Mouse (Mus musculus) gastrocnemius, postnatal 10 days (tissue): ENCODE measurements around the gene Ctss. TPM values are rescaled to one million over a fixed set of nuclear protein-coding genes. Genes with fewer than 3 reads are reported as not detected.
"Not testable (repeated sequence)": the region's sequence is repeated elsewhere in the genome, so short reads cannot be mapped to it uniquely, and the experiment has no call there.

Experiments
- DNase-seq: peaks from one replicate; pipeline ENCODE4 v3.0.0; 2021; ENCODE audit warnings: mixed read lengths
- total RNA-seq, 2 experiments: library from RNA; stranded (reverse); gene quantifications; 2 replicates each; pipeline ENCODE4 v1.2.3; 2021

Gene Ctss
- total RNA-seq, 2 experiments from 2014 or later = 5.1 to 6.8 TPM

DNA sequence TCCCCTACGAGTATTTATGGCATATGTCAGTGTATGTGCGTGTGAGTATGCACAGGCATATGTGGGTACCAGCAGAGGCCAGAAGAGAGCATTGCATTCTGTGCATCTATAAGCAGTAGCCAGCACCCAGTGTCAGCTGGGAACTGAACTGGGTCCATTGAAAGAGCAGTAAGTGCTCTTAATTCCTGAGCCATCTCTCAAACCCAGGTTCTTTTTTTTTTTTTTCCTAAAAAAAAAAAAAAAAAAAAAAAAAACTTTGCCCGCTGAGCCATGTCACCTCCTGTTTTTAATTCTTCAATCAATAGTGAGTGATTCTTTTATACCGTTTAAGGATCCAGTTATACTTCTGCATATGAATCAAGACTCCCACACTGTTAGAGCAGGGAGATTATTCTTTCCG, 6.8 kb downstream of the Ctss start:
- DNase-seq = no peak

DNA sequence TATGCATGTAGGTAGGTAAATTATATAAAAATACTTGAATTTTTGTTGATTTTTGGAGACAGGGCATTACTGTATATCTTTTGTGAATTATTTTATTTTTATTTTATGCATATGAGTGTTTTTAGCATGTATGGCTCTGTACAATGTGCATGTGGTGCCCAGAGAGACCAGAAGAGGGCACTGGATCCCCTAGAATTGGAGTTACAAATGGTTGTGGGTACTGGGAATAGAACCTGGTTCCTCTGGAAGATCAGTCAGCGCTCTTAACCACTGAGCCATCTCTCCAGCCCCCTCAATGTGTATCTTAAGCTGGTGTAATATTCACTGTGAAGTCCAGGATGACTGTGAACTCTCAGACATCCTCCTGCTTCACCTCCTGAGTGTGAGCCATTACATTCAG, 8.3 kb downstream of the Ctss start:
- DNase-seq = no peak

DNA sequence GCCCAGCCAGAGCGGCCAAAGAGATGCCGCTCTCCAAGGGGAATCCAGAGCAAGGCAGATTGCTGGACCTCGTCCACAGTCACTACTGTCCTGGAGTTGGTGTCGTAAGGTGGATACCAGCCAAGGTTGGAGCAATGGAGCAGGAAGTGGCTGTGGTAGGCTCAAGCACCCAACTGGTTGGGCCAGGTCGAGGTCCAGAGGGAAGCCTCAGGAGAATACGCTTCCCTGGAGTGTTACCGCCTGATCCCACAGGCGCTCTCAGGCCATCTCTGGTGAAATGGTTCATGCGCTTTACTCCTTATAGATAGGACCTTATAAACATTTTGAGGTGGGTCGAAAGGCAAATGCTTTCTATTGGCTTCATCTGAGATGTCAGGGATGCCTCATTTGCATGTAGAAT, 12.3 kb downstream of the Ctss start:
- no peak for DNase-seq

DNA sequence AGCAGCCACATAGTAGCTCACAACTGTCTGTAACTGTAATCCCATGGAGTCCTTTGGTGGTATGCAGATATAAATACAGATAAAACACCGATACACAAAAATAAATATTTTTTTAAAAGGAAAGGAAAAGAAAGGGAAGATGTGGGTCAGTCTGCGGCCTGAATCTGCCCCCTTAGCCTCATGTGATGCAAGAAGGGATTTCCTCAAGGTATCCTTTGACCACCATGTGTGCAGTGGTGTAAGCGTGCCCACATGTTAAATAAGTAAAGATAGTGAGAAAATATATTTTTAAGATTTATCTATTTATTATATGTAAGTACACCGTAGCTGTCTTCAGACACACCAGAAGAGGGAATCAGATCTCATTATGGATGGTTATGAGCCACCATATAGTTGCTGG, 13.3 kb downstream of the Ctss start:
- no peak for DNase-seq

DNA sequence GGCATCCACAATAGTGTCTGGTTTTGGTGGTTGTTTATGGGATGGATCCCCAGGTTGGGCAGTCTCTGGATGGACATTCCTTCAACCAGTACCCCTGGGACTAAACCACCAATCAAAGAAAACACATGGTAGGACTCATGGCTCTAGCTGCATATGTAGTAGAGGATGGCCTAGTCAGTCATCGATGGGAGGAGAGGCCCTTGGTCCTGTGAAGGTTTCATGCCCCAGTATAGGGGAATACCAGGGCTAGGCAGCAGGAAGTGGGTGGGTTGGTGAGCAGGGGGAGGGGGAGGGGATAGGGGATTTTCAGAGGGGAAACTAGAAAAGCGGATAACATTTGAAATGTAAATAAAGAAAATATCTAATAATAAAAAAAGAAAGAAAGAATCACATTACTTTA, 14.6 kb downstream of the Ctss start:
- not testable (repeated sequence) for DNase-seq

DNA sequence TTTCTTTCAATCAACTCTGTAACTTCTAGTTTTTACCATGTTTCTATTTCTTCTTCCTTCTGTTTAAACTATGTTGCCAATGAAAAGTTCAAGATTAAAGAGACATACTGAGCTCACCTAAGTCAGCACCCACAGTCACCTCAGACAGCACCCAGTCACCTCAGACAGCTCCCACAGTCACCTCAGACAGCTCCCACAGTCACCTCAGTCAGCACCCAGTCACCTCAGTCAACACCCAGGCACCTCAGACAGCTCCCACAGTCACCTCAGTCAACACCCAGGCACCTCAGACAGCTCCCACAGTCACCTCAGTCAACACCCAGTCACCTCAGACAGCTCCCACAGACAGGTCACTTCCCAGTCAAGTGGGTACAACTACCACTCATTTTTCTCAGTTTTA, 15.6 kb downstream of the Ctss start:
- no peak for DNase-seq

DNA sequence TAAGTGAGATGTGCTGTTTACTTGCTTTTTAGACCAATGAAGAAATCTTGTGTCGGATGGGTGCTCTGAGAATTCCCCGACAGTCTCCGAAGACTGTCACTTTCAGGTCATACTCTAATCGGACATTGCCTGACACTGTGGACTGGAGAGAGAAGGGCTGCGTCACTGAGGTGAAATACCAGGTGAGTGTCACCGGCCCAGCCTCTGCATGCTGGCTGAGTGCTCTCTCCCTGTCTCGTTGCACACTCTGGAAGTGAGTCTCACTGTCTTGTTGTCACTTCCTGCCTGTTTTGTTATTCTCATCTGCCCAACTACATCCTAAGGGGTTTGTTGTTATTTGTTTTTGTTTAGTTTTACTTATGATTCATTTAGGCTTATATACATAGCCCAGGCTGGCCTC, 16.4 kb downstream of the Ctss start:
- no peak for DNase-seq

DNA sequence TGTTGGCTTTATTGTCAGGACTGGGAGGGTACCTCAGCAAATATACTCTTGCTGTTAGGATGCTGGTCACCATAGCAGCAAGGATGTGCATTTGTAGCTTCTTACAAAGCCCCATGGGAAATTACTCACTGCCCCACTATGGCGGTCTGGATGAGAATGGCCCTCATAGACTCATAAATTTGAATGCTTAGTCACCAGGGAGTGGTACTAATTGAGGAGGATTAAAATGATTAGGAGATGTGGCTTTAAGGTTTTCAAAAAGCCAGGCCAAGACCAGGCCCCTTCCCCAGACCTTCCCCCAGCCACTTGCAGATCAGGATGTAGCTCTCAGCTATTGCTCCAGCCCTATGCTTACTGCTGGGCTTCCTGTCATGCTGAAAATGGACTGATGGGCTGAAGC, 23.6 kb downstream of the Ctss start:
- DNase-seq = no peak

DNA sequence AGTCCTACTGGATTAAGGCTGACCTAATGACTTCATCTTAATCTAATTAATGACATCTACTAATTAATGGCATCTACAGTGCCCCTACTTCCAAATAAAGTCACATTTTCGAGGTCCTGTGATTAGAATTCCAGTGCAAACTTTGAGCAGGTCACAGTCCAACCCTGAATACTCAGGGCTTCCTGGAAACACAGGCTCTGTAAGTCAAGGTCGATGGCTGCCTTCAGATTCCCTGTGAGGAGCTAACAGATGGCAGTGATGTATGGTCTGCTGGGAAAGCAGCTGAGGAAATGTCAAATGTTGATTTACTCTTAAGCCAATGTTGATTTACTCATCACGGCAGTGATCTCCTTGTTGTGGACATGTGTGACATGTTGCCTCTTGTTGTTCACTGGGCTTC, 27.4 kb downstream of the Ctss start:
- no peak for DNase-seq

DNA sequence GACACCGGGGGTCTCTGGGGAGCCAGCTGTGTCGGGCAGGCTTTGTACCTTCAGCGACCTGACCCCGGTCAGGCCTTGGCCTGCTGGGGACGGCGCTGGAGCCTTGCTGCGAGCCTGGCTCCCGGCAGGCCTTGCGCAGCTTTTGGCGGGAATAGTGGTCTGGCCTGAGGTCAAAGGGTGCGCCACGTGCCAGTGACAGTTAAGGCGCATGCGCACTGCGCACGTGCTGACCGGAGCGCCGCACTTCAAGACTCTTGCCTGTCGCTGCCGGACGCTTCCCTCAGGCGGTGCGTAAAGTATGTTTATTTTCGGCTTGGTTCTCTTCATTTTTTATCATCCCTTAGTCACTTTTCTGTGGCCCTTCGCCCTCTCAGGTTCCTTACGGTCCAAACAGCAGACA, 32.9 kb downstream of the Ctss start, which contains the start of gene Hormad1:
Gene Hormad1, plus strand, starts transcription at position 241 of the 400 bp plus-strand sequence.
- DNase-seq = no peak

DNA sequence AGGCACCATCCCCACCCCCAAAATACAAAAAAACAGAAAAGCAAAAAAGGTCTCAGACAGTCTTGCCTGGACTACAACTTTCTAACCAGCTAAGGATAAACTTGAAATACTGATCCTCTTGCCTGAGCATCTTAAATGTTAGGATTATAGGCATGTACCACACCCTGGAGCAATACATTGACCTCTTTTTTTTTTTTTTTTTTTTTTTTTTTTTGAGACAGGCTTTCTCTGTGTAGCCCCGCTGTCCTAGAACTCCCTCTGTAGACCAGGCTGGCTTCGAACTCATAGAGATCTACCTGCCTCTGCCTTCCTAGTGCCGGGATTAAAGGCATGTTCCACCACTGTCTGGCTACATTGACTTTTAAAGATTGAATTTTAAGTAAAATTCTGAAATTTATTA, 34.2 kb downstream of the Ctss start:
- no peak for DNase-seq

DNA sequence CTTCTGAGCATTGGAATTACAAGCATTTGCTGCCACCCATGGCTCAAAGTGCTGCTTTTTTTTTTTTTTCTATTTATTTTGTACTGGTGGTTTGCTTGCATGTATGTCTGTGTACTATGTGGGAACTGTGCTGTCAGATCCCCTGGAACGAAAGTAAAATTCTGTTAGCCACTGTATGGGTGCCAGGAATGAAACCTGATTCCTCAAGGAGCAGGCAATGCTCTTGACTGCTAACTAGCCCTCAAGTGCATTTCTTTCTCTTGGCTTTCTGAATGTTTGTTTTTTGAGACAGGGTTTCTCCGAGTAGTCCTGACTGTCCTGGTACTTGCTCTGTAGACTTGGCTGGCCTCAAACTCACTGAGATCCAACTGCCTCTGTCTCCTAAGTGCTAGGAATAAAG, 35.2 kb downstream of the Ctss start:
- no peak for DNase-seq

DNA sequence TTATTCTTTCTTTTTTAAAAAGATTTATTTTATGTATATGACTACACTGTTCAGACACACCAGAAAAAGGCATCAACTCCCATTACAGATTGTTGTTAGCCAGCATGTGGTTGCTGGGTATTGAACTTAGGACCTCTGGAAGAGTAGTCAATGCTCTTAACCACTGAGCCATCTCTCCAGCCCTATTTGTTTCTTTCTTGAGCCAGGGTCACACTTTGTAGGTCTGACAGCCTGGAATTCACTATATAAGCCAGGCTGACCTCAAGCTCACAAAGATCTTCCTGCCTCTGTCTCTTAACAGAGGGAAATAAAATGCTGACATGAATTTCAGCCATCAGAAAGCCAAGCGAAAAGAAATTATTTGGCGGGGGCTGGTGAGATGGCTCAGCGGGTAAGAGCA, 43.0 kb downstream of the Ctss start:
- no peak for DNase-seq

DNA sequence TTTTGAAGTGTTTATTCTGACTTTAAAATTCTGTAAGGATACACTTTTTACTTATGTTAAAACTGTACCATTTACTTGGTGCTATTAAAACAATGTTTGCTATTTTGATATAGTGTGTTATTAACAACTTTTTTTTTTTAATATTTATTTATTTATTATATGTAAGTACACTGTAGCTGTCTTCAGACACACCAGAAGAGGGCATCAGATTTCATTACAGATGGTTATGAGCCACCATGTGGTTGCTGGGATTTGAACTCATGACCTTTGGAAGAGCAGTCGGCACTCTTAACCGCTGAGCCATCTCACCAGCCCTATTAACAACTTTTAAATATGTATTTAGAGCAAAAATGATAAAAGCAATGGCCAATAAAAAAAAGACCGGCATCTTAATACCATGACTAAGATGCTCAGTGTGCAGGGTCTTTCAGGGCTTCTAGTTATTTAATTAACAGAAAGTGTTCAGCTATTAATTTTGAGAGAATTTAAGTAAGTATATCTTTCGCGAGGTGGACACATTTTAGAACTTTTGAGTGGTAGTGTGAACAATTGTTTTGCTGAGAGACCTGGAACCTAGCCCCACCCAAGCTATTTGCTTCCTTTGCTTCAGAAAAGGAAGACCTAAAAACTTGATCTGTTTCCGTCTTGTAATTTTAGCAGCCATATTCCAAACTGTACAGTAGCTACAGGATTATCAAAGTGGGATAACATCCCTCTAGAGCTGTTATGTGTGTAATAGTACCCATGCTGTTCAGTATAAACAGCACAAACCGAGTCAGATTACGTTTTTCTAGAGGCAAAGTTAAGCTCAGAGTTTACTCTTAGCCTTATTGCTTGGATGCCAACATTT, 61.4 kb downstream of the Ctss start:
- no peak for DNase-seq

DNA sequence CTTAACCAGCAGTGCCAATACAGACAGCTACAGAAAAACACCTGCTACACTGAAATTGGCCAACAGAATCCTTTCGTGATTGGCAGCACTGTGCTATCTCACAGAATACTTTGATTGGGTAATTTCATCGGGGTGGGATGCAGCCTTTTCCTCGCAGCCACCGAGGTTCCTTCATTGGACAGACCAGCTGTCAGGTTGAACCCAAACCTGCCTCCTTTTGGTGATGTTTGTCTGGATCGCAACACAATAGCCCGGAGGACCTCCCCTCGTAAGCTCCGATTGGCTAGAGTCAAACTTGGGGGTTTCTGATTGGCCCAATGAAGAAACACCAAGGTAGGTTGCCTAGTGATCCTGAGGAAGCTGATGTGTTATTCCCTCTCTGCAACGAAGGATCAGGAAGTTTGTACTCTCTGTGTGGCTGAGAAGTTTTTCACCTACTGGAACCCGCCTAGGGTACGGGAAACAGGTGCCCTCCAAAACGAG, 62.1 kb downstream of the Ctss start, which contains the start of gene Golph3l:
Gene Golph3l, plus strand, starts transcription at position 331 of the 483 bp plus-strand sequence.
- DNase-seq = peak; percentile 78

DNA sequence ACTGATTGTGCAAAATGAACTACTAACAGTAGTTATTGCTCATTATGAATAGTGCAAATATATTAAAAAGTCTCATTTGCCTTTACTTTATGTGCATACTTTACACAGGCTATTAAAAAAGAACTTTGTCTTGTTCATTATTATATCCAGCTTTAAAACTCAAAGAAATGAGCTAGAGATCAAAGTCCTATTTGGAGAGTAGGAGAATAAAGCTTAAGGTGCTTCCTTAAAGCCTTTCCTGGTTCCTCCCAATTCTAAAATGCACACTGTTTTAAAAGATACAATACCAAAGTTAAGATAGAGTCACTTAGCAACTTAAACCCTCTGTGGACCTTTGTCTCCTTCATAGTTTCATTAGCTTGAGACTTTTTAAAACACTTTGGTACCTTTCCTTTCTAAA, 72.1 kb downstream of the Ctss start:
- no peak for DNase-seq

DNA sequence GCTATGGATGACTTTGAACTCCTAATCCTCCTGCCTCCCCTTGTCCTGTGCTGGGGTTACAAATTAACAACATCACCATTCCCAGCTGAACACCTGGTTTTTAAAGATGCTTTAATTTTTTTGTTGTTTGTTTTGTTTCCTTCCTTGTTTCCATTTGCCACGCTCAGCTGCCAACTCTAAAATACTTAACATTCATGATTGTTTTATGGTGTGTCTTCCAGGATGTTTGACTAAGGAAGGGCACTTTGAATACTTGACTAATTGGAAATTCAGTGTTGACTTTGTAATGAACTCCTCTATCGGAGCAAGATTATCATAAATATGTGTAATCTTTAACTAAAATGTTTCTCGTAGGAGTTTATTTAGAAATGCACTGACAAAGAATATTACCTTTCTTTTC, 74.7 kb downstream of the Ctss start:
- DNase-seq = no peak

Other genes starting within 250 kb of the Ctss start
- gene Mindy1, start 245.4 kb upstream of the Ctss start, total RNA-seq = 10 to 100 TPM; 19.8 to 21.7 TPM
- 10 to 100 TPM; 38.1 to 46.8 TPM for gene Prune1, start 244.7 kb upstream of the Ctss start, total RNA-seq
- under 1 TPM; 0.27 to 0.63 TPM for gene Anxa9, start 219.6 kb upstream of the Ctss start, total RNA-seq
- gene Cers2, start 212.0 kb upstream of the Ctss start, total RNA-seq = 10 to 100 TPM; 42.6 to 51.9 TPM
- gene Setdb1, start 169.6 kb upstream of the Ctss start, total RNA-seq = 10 to 100 TPM; 12.6 to 17.2 TPM
- gene 4930558C23Rik, start 123.9 kb upstream of the Ctss start, total RNA-seq = not detected
- gene Arnt, start 92.4 kb upstream of the Ctss start, total RNA-seq = 10 to 100 TPM; 43.7 to 55.6 TPM
- gene Ctsk, start 27.5 kb upstream of the Ctss start, total RNA-seq = 100 to 1,000 TPM in 1 of 2 experiments, 10 to 100 TPM in 1; 31.4 to 178 TPM
- not detected for gene Hormad1, start 32.9 kb downstream of the Ctss start, total RNA-seq
- 10 to 100 TPM; 14.4 to 15.5 TPM for gene Golph3l, start 62.1 kb downstream of the Ctss start, total RNA-seq
- 10 to 100 TPM; 80.1 to 80.2 TPM for gene Ensa, start 98.2 kb downstream of the Ctss start, total RNA-seq
- 100 to 1,000 TPM in 1 of 2 experiments, 10 to 100 TPM in 1; 96.8 to 111 TPM for gene Mcl1, start 132.0 kb downstream of the Ctss start, total RNA-seq
- gene Adamtsl4, start 161.1 kb downstream of the Ctss start, total RNA-seq = 10 to 100 TPM; 23.9 to 26.3 TPM
- 10 to 100 TPM; 19.7 to 29.7 TPM for gene Ecm1, start 212.8 kb downstream of the Ctss start, total RNA-seq
- gene Tars2, start 233.4 kb downstream of the Ctss start, total RNA-seq = 10 to 100 TPM; 27.7 to 29.4 TPM